Mouse (Mus musculus) spleen, embryonic (tissue): ENCODE data around the gene Ndufb8.

Experiments used
- CTCF ChIA-PET: fragments of 350-600 bp; sonication (Branson Sonifier 250); formaldehyde crosslinking; loops from one replicate; lab custom pipeline; 2022; lab: Charles Lee

The Ndufb8 gene

DNA sequence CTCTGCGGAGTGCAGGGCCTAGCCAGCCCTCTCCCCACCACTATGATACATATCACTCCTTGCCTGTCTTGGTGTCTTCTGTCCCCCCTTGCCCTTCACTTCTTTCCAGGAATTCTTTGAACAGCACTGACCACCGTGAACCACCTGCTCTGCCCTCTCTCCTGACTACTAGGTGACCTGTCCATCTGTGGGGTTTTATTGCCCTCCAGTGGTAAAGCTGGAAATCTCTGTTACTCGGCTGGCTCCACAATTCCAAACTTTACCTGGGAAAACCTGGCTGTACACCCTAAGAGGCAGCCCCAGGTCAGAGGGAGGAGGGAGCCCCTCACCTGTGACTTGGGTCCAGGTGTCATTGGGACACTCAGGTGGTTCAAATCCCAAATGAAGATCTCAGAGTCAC lies 19.9 kb downstream of the Ndufb8 start:
- CTCF ChIA-PET: no interaction called here

DNA sequence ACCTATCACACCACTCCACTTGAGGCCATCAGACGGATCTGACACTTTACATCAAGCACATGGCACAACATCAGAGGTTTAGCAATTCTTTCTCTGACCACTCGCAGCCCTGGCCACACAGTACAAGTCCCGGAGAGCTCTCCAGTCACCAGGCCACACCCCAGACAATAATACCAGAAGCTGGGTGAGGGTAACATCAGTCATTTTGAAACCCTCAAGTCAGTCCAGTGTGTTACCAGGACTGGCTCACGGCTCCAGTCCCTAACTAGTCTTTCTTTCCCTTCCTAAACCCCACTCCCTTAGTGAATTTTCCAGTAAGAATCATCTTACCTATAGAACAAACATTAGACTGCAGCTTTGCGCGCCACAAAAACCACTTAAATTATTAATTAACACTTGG lies 25.2 kb downstream of the Ndufb8 start:
- CTCF ChIA-PET: interaction anchor here (0.6 to 1.0 kb wide), 2 partner anchors 155 to 329 kb away, joined by 3 to 6 read pairs; no protein-coding TSS in a partner anchor

DNA sequence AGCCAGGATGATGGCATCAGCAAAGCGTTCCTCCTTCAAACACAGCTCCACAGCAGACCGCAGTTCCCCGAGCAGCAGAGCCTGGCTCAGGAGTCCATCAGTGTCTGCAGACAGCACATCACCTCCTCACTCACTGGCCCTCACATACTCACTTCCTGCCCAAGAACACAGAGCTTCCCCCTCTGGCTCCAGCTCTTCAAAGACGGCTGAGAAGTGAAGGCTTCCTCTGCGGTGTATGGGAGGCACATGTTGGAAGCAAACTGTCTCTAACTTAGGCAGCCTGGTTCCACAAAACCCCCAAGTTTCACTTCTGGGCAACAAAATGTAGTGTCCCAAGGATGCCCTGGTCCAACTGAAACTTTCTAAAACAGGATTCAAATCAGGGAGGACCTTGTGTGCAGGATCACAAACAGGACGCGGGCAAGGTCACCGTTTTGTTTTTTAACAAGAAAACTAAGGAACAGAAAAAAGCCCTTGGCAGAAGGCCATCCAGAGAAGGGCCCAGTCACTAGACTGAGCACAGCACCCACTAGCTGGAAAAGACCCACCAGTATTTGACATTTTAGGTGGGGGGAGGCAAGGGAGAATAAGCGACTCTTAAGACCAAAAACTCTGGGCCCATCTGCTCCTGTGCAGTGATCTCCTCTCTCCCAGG lies 29.6 kb downstream of the Ndufb8 start:
- CTCF ChIA-PET: no interaction called here

DNA sequence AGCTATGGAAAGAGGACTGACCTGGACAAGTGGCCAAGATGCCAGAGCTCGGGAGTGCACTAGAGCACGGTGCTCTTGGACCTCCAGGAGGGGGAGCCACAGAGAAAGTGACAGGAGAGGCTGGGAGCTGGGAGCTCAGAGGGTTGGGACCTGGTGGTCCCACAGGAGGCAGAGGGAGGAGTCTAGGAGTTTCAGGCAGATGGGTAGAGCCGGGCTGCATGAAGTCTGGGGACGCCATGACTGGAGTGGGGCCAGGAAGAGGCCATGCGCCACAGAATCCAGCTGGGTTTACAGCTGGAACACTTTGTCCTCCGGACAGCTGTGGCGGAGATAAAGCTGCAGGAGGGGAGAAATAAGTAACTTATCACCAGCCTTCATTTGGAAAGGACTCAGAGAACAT lies 36.1 kb downstream of the Ndufb8 start:
- CTCF ChIA-PET: no interaction called here

DNA sequence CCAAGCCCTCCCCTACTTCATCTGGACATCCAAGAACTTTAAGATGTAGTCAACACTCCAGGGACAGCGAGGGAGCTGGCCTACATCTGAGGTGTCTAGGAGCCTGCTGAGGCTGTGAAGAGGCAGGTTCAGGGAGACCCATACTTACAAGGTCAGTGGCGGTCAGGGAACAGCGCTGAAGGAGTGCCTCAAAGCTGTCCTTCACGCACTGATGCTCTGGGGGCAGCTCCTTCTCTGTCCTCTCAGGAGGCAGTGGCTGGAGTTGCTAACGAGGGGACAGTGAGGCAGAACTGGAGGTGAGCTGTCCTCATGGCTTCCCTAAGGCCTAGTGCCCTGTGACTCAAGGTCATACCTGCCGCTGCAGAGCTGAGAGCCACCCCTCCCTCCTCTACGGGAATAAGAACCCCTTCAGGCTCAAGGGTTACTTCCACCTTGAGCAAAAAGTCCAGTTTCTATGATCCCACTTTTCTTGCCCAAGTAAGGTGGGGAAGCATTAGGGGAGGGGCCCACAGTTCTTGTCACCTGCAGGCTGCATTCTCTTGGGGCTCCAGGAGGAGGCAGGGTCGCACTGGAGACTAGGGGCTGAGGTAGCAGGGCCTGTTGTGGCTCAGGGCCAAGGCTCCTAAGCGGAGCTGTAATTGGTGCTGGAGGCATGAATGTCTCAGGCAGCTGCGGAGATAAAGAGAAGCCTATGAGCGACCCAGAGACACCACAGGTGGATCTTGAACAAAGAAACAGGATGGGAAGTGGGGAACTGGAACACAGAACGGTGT lies 37.1 kb downstream of the Ndufb8 start:
- CTCF ChIA-PET: no interaction called here

DNA sequence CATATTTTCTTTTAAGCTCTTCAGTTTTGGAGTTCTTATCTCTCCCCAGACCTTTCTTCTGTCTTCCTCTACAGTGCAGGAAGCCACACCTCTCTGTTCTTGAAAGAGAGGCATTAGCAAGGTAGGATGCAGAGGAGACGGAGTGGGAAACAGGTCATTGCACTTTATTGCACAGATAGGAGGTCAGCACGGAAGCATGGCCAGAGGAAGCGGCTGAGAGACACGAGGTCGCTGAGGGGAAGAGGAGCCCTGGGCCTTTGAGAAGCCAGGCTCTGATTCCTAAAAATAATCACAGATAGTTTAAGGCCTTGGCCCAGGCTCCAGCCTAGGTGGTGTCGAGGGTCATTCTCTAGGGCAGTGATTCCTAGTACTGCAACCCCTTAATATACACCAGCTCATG lies 39.5 kb downstream of the Ndufb8 start:
- CTCF ChIA-PET: no interaction called here

DNA sequence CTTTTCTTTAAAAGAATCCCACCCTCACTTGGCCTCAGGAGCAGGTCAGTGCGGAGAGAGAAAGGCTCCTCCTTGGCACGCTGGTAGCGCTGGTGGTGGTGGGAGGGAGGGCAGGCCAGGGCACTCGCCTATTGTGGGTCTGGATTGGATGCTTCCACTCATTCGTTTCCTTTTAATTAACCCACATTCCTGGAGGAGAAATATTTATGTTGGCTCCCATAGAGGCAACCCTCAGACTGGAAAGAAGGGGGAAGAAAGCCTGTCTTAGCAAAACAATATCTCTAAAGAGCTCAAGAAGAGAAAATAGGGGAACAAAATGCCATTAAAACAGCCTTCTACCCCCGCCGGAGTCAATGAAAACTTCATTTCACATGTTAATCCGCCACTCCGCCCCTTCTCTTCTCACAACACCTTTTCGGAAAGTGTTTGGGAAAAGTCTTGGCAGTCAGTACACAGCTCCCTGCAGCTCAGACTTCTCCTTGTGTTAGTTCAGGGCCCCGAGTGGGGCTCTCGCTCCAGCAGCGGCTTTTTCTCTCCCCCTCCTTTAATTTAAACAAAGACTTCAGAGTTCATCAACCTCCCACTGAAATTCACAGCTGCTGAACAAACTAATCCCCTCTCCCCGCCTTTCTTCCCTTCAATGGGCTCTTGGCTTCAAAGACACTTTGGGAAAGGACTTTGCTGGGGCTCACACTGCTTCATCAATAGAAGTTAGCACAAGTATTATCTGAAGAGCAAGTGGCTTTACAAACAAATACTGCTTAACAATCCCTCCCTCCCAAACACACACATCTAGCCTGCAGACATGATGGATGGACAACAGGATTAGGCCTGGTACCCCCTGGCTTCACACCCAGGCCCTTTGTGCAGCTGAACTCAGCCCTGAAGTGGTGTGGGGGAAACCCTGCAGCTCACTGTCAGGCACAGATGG lies 40.5 kb downstream of the Ndufb8 start:
- CTCF ChIA-PET: no interaction called here

DNA sequence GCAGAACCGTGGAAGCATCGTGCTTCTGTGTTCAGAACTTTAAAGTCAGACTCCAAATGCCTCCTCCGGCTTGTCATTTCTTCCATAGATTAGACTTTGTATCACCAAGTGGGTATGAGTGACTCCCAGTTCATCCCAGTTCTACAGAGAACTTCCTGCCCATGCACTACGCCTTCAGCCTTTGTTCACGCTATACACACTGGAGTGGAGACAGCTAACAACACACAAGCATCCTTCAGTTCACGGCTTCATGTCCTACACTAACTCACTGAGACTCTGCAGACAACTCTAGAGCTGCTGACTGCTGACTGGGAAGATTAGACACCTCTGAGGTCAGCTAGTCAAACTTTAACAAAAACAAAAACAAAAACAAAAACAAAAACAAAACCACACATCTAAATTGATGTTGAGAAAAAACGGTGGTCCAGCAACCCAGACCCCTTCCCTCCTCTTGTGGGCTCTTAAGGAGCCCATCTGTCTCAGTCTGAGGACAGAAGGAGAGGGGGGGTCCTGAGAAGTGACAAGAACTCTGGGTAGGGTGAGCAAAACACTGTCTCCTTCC lies 41.2 kb downstream of the Ndufb8 start:
- CTCF ChIA-PET: no interaction called here

DNA sequence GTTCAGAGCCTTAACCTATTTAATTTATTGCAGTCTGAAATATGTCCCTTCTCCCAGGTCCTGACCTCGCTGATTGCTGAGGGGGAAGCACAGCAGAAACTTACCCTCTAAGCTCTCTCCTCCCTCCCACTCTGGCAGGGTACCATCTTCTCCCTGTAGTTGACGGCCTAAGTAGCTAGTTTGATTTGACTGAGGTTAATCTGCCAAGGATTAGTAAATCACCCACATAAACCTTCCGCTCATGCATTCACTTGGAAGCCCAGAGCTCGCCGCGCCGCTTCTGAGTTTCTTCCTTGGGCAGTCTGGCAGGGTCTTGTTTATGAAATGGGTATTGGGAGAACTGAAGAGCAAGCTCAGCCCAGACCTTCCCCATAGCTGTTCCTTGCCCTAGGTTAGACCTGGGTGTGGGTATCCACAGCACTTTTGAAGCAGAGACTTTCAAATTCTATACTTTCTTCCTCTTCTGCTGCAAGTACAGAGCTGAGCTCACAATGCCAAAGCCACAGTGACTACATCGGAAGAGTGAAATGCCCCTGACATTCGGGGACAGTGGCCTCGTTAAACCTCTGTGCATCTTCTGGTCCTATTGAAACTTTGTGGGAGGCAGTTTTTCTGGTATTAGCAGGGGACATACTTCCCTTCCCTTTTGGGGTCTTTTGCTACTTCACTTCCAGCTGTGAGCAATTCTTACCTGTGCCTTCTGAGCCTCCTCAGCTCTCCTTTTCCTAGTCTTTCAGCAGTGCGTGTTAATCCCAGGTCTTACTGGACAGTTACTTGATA lies 42.0 kb downstream of the Ndufb8 start:
- CTCF ChIA-PET: no interaction called here

DNA sequence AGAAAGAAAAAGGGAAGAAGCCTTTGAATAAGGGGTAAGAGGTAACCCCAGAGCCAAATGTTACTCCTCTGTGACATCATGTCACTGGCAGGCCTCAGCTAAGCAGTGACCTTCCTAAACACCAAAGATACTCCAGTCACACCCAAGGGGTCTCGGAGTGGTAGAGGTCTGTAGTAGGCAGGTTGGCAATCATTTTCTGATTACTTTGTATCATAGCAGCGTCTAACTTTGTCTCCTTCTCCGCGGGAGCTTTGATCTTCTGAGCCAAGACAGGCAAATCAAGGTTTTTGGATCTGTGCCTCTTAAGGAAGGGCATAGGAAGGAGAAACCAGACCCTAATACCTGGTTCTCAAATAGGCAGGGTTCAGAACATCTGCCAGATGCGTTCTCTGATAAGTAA lies 42.6 kb downstream of the Ndufb8 start:
- CTCF ChIA-PET: interaction anchor here (0.7 kb wide), 1 partner anchor 54 kb away, joined by 6 read pairs; no protein-coding TSS in a partner anchor

DNA sequence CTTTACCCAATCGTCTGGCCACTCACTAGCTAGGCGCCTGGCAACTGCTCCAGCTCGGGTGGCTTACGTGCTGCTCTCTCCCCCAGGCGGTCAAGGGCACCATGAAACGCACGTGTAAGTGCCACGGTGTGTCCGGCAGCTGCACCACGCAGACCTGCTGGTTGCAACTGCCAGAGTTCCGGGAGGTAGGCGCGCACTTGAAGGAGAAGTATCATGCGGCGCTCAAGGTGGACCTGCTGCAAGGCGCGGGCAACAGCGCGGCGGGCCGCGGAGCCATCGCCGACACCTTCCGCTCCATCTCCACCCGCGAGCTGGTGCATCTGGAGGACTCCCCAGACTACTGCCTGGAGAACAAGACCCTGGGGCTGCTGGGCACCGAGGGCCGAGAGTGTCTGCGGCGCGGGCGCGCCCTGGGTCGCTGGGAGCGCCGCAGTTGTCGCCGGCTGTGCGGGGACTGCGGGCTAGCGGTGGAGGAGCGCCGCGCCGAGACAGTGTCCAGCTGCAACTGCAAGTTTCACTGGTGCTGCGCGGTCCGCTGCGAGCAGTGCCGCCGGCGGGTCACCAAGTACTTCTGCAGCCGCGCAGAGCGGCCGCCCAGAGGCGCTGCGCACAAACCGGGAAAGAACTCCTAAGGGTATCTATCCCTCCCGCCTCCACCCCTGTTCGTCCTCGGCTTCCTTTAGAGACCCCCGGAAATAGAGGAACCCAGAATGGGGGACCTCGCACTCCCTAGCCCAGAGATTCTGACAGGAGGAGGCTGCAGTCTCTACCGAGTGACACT lies 43.6 kb downstream of the Ndufb8 start:
- CTCF ChIA-PET: no interaction called here

DNA sequence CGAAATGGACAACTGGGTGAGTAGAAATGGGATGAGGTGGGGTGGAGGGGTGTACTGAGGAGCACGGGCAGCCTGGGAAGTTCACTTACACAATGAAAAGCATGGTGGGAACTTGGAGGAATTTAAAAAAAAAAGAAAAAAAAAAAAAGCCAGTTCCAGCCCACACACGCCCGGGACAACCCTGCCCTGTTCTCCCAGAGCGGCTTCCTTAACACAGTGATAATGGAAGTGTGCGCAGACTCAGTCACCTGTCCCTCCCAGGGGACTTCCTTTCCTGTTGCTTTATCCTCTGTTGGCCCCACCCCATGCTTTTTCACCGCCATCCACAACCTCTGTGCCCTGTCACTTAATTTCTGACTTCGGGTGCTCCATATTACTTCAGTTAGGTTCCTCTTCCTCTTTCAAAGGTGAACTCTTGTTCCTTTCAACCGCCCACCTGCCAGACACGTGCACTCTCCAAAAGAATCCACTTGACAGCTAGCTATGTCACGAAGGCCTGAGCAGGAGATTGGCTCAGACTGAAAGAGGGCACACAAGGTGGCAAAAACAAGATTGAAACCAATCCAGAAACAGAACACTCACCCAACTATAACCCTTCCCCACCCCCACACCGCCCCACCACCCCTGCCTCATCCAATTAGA lies 44.6 kb downstream of the Ndufb8 start:
- CTCF ChIA-PET: no interaction called here

DNA sequence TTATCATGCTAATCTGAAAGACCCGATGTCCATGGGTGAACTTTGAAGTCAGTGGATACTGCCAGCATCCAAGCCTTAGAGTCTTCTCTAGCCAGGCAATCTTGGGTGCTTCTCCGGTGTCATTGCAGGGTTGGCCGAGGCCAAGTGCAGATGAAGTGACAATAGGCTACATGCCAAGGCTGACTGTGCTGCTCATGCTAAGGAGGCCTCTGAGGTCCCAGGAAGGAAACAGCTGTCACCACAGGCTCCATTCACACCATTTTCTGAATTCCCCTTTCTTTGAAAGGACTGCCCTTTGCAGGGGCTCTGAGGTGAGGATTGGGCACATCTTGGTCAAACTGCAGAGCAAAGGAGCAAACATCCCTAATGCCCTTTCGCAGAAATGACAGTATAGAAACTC lies 52.5 kb downstream of the Ndufb8 start:
- CTCF ChIA-PET: no interaction called here

DNA sequence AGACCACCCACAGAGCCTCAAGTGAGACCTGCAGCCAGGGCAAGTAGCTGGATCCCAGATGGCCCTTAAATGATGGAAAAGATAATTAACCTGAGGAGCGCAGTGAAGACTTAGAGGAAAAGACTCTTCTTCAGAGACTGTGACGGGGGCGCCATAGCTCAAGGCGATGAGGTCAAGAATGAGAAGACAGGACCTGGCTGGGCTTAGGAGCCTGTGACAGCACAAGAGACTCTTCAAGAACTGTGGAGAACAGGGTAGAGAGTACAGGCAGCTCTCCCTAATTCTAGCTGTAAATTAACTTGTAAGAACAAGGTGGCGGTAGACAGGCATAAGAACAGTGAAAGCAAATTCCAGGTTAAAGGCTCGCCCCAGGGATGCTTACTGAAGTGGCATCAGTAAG lies 53.3 kb downstream of the Ndufb8 start:
- CTCF ChIA-PET: no interaction called here

DNA sequence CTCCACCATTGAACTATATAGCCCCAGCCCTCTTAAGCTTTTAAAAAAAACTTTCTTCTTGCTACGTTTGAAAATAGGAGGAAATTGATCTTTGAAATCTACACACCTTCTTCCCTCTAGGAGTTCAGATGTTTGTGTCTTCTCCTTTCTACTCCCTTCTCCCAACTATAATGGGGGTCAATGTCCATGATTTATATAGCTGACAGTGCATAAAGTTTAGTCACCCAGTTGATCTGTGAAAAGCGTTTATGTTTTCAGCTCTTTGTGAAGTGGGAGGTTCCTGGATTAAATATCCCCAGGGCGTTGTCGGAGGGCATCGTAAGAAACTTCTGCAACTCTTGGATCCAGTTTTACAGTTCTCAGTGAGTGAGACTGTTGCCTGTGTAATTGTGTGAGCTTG lies 55.0 kb downstream of the Ndufb8 start:
- CTCF ChIA-PET: no interaction called here

DNA sequence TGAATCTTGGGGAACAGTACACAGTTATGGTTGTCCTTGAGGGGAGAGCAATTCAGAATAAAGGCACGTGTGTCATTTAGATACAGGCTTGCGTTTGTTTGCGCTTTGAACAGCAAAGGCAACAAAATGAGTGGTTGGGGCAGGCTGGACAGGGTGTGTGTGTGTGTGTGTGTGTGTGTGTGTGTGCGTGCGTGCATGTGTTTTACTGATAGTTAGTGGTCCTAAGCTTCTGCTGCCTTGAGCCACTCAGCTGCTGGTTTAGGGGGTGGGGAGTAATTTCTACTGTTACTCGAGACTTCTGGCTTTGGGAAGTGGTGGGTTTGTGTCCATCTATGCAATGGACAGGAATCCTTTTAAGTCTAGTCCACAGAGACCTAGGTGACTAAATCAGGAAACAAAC lies 56.3 kb downstream of the Ndufb8 start:
- CTCF ChIA-PET: no interaction called here
